Mouse (Mus musculus): ENCODE measurements around the gene Dnajc25. TPM values are rescaled to one million over a fixed set of nuclear protein-coding genes. Genes with fewer than 3 reads are reported as not detected.

Gene Dnajc25
- total RNA-seq, 1 experiment from 2014 or later: 17.1 TPM

GRCm38 (mm10) chr4:59051081-59051480 lies 56.2 kb downstream of the Dnajc25 start:
- peak; percentile 45; the same call in 1 of the 2 replicates for ATAC-seq (replicated peaks; ENCODE audit: low read depth, poor library complexity, severe bottlenecking)

GRCm38 (mm10) chr4:59057929-59058328 lies 63.1 kb downstream of the Dnajc25 start:
- ATAC-seq (replicated peaks; ENCODE audit: low read depth, poor library complexity, severe bottlenecking): no peak

- no peak for ATAC-seq (replicated peaks; ENCODE audit: low read depth, poor library complexity, severe bottlenecking)
These were observed 67.7 kb downstream of the Dnajc25 start for GRCm38 (mm10) chr4:59062526-59062925.

GRCm38 (mm10) chr4:59069276-59069675 lies 74.4 kb downstream of the Dnajc25 start:
- no peak for ATAC-seq (replicated peaks; ENCODE audit: low read depth, poor library complexity, severe bottlenecking)

Other genes starting within 250 kb of the Dnajc25 start
- not detected in 2 replicates for gene Olfr267, start 207.3 kb upstream of the Dnajc25 start, total RNA-seq (2017)
- 101 and 104 TPM in 2 replicates for gene Ecpas, start 82.3 kb upstream of the Dnajc25 start, total RNA-seq (2017)
- gene Zkscan16, start 51.4 kb upstream of the Dnajc25 start, total RNA-seq (2017): not detected in 2 replicates
- 9.4 and 11.6 TPM in 2 replicates for gene Ptgr1, start 7.9 kb upstream of the Dnajc25 start, total RNA-seq (2017)
- gene Gm20503, start 8.1 kb downstream of the Dnajc25 start, total RNA-seq (2017): not detected in 2 replicates
- 89.5 and 114 TPM in 2 replicates for gene Gng10, start 40.0 kb downstream of the Dnajc25 start, total RNA-seq (2017)
- gene AI481877, start 143.9 kb downstream of the Dnajc25 start, total RNA-seq (2017): not detected in 2 replicates
- 107 and 108 TPM in 2 replicates for gene Ugcg, start 194.2 kb downstream of the Dnajc25 start, total RNA-seq (2017)